Mouse (Mus musculus): Measurements from ENCODE around the gene Prdx6. TPM values are rescaled to one million over a fixed set of nuclear protein-coding genes. Genes with fewer than 3 reads are reported as not detected.

Gene Prdx6
- polyA plus RNA-seq, 1 experiment: 163 TPM

Other genes with a start within 250 kb of the Prdx6 start
- 0.52 and 0.78 TPM in 2 replicates for gene Zbtb37, start 216.4 kb downstream of the Prdx6 start, polyA plus RNA-seq (2012; rRNA removed)
- 24.1 and 26.5 TPM in 2 replicates for gene Dars2, start 180.6 kb downstream of the Prdx6 start, polyA plus RNA-seq (2012; rRNA removed)
- 3.5 and 4.3 TPM in 2 replicates for gene Cenpl, start 180.5 kb downstream of the Prdx6 start, polyA plus RNA-seq (2012; rRNA removed)
- gene Klhl20, start 119.7 kb downstream of the Prdx6 start, polyA plus RNA-seq (2012; rRNA removed): 5.0 and 5.9 TPM in 2 replicates
- gene Ankrd45, start 108.5 kb downstream of the Prdx6 start, polyA plus RNA-seq (2012; rRNA removed): 0.11 TPM in 1 of 2 replicates, not detected in the other
- not detected in 2 replicates for gene Tex50, start 91.9 kb downstream of the Prdx6 start, polyA plus RNA-seq (2012; rRNA removed)
- not detected in 2 replicates for gene Tnfsf4, start 144.2 kb upstream of the Prdx6 start, polyA plus RNA-seq (2012; rRNA removed)
- not detected in 2 replicates for gene Tnfsf18, start 243.4 kb upstream of the Prdx6 start, polyA plus RNA-seq (2012; rRNA removed)